Mouse (Mus musculus) cerebellum, adult 2 months (tissue): ENCODE results near the gene Lpxn.

Experiments
- CTCF ChIP-seq: fragments of 200-500 bp; IDR thresholded peaks from 2 replicates; pipeline ENCODE4 v1.5.1; 2011; ENCODE audit warnings: low read depth, mild to moderate bottlenecking, control low read depth, low read length, moderate library complexity, borderline replicate concordance; ENCODE audit not compliant: insufficient read depth
- POLR2A ChIP-seq: fragments of 200-500 bp; IDR thresholded peaks from 2 replicates; pipeline ENCODE4 v1.6.1; 2011; ENCODE audit warnings: low read length, control low read depth, borderline replicate concordance; ENCODE audit not compliant: insufficient read depth

- TF ChIP-seq CTCF = no peak
- TF ChIP-seq POLR2A = no peak
Measured at GRCm38 (mm10) chr19:12805730-12806129, 9.7 kb downstream of the Lpxn start.
